Comparison of ENCODE assay signal across 13 mouse cellular contexts in the genomic region with DNA sequence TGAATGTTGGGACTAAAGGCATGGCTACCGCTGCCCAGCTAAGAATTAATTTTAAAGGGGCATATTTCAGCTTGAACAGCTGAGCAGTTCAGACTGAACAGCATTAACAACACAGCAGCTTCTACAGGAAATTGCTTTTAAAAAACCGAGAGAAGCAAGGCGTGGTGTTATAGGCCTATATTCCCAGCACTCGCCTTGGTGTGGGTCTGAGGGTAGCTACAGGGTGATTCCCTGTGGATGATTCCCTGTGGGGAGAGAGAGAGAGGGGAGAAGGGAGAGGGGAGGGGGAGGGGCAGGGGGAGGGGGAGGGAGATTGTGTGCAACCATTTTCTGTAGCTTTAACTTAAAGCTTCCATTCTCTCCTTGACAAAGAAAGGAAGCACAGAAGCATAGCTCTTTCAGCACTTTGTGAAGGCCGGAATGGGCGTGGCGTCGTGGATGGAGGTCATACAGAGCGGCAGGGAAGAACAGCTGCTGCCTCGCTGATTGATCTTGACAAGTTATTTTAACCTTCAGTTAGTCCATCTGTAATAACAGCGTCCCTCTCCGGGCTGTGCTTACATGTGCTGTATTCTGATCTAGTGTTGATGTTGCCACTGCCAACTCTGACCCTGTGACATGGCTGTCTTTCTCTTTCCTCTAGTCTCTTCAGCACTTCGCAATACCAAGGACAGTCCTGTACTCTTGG. TPM values are rescaled to one million over a fixed set of nuclear protein-coding genes. Genes with fewer than 3 reads are reported as not detected.
A peak's percentile ranks its signal among the peaks of the same experiment; 100 is the strongest.
DNase-seq lines count a peak whose midpoint lies in the region; ATAC-seq and TF ChIP-seq lines count a peak whose summit lies in the region.
"Had no signal": no experiment of that assay in that cellular context is flagged by ENCODE, and none has a peak within 500 bp of the region (broad histone marks: within the 10 kb centered on the region; RNA-seq: fewer than 3 reads in every experiment).

No protein-coding gene starts in this region.

- no peaks in the 10 kb centered on the region for H3K27me3 ChIP-seq in forebrain, embryonic 11.5 days (ENCODE audit: control insufficient read depth, insufficient read depth, low read length)
- no peaks in the 10 kb centered on the region for H3K27me3 ChIP-seq in forebrain, embryonic 16.5 days (replicated peaks; ENCODE audit: control insufficient read depth, insufficient read depth, low read length)
- no peaks in the 10 kb centered on the region for H3K27me3 ChIP-seq in ES-Bruce4 (ENCODE audit: control insufficient read depth, insufficient read depth, low read length, poor library complexity, severe bottlenecking)
- H3K27me3 ChIP-seq in midbrain, embryonic 11.5 days (ENCODE audit: control insufficient read depth, insufficient read depth, low read length): no peaks in the 10 kb centered on the region
- H3K27me3 ChIP-seq in liver, embryonic 11.5 days (replicated peaks; ENCODE audit: control insufficient read depth, insufficient read depth, low read length): no peaks in the 10 kb centered on the region
- H3K27me3 ChIP-seq: embryonic facial prominence, embryonic 13.5 days had no signal

- no peak overlapping the region for H3K4me3 ChIP-seq in forebrain, embryonic 11.5 days (ENCODE audit: low read depth, low read length)
- H3K4me3 ChIP-seq in forebrain, embryonic 16.5 days (replicated peaks; ENCODE audit: low read length): no peak overlapping the region
- H3K4me3 ChIP-seq in ES-Bruce4 (ENCODE audit: low read depth, low read length): peak overlapping the region; percentile 30; the same call in 1 of the 2 replicates
- H3K4me3 ChIP-seq in midbrain, embryonic 11.5 days (ENCODE audit: low read depth, low read length): no peak overlapping the region
- no peak overlapping the region for H3K4me3 ChIP-seq in liver, embryonic 11.5 days (ENCODE audit: low read depth, low read length)
- H3K4me3 ChIP-seq: embryonic facial prominence, embryonic 13.5 days had no signal

- no peak overlapping the region for H3K9ac ChIP-seq in forebrain, embryonic 11.5 days (ENCODE audit: low read length)
- no peak overlapping the region for H3K9ac ChIP-seq in forebrain, embryonic 16.5 days (replicated peaks; ENCODE audit: low read depth, low read length)
- no peak overlapping the region for H3K9ac ChIP-seq in ES-Bruce4 (ENCODE audit: low read depth, poor library complexity, severe bottlenecking)
- no peak overlapping the region for H3K9ac ChIP-seq in midbrain, embryonic 11.5 days (ENCODE audit: low read length)
- no peak overlapping the region for H3K9ac ChIP-seq in liver, embryonic 11.5 days (ENCODE audit: low read depth, low read length)
- H3K9ac ChIP-seq: embryonic facial prominence, embryonic 13.5 days; liver, postnatal 0 days had no signal

- H3K27ac ChIP-seq in forebrain, embryonic 11.5 days (ENCODE audit: low read depth, low read length): 0 out of 2 replicates have a peak overlapping the region, but pooled peaks have one; percentile 15
- H3K27ac ChIP-seq in forebrain, embryonic 16.5 days (ENCODE audit: low read length): no peak overlapping the region
- H3K27ac ChIP-seq in ES-Bruce4 (ENCODE audit: insufficient read depth, low read length): peak overlapping the region; percentile 42; the same call in 1 of the 2 replicates
- H3K27ac ChIP-seq in midbrain, embryonic 11.5 days (ENCODE audit: low read depth, low read length): no peak overlapping the region
- no peak overlapping the region for H3K27ac ChIP-seq in liver, embryonic 11.5 days (ENCODE audit: low read depth, low read length)
- H3K27ac ChIP-seq: embryonic facial prominence, embryonic 13.5 days had no signal

- 53% methylated on average over 13 of the region's 13 CpGs for WGBS in forebrain, embryonic 11.5 days
- 59% methylated on average over 13 of the region's 13 CpGs for WGBS in forebrain, embryonic 16.5 days
- WGBS in midbrain, embryonic 11.5 days: 55% methylated on average over 13 of the region's 13 CpGs
- WGBS in liver, embryonic 11.5 days: 69% methylated on average over 13 of the region's 13 CpGs

- no peak for TF ChIP-seq CTCF in ES-Bruce4 (IDR thresholded peaks at IDR 0.05; ENCODE audit: low read depth, low read length)

- H3K4me2 ChIP-seq in forebrain, embryonic 11.5 days (ENCODE audit: low read depth, low read length, severe bottlenecking): 0 out of 2 replicates have a peak overlapping the region, but pooled peaks have one; percentile 5
- H3K4me2 ChIP-seq in forebrain, embryonic 16.5 days (ENCODE audit: low read length): no peak overlapping the region
- no peak overlapping the region for H3K4me2 ChIP-seq in midbrain, embryonic 11.5 days
- H3K4me2 ChIP-seq in liver, embryonic 11.5 days: no peak overlapping the region
- H3K4me2 ChIP-seq: embryonic facial prominence, embryonic 13.5 days had no signal

- peak; percentile 57 for DNase-seq in forebrain, embryonic 11.5 days (ENCODE audit: low spot score)
- peak; percentile 52 for DNase-seq in embryo, embryonic 9.5 days (ENCODE audit: extremely low spot score)
- peak; percentile 92 for DNase-seq in midbrain, embryonic 11.5 days (ENCODE audit: low spot score, missing footprints)
- no peak for DNase-seq in natural killer cell, adult 2 months (ENCODE audit: low spot score in 2 of 2)
- no peak for DNase-seq in liver, embryonic 11.5 days (ENCODE audit: low spot score)
- DNase-seq in layer of hippocampus, adult 9-10 months (ENCODE audit: low spot score): no peak
- DNase-seq: layer of hippocampus, adult 9-11 months; liver, postnatal 0 days; right cerebral cortex, postnatal 4 days had no signal

- no peaks in the 10 kb centered on the region for H3K36me3 ChIP-seq in forebrain, embryonic 11.5 days (ENCODE audit: control insufficient read depth, insufficient read depth, low read length)
- no peaks in the 10 kb centered on the region for H3K36me3 ChIP-seq in forebrain, embryonic 16.5 days (ENCODE audit: control insufficient read depth, insufficient read depth)
- no peaks in the 10 kb centered on the region for H3K36me3 ChIP-seq in ES-Bruce4 (ENCODE audit: control insufficient read depth, insufficient read depth, low read length, poor library complexity, severe bottlenecking)
- no peaks in the 10 kb centered on the region for H3K36me3 ChIP-seq in midbrain, embryonic 11.5 days (ENCODE audit: control insufficient read depth, insufficient read depth, low read length)
- H3K36me3 ChIP-seq in liver, embryonic 11.5 days (ENCODE audit: control insufficient read depth, insufficient read depth, low read length): no peaks in the 10 kb centered on the region
- H3K36me3 ChIP-seq: embryonic facial prominence, embryonic 13.5 days had no signal

- peak; percentile 49; the same call in 1 of the 2 replicates for ATAC-seq in forebrain, embryonic 11.5 days (replicated peaks; ENCODE audit: low FRiP score)
- ATAC-seq in forebrain, embryonic 16.5 days: no peak
- ATAC-seq in midbrain, embryonic 11.5 days (ENCODE audit: low FRiP score): peak; percentile 72
- ATAC-seq in liver, embryonic 11.5 days (replicated peaks; ENCODE audit: low FRiP score): no peak
- ATAC-seq: liver, postnatal 0 days had no signal

- peak; percentile 81 for TF ChIP-seq EP300 in ES-Bruce4 (IDR thresholded peaks at IDR 0.05; ENCODE audit: insufficient read depth, low read depth, low read length)

- TF ChIP-seq POLR2A in ES-Bruce4 (IDR thresholded peaks at IDR 0.05; ENCODE audit: insufficient read depth, low read length): no peak

- no peaks in the 10 kb centered on the region for H3K4me1 ChIP-seq in forebrain, embryonic 11.5 days (replicated peaks; ENCODE audit: control insufficient read depth, insufficient read depth, low read length)
- no peaks in the 10 kb centered on the region for H3K4me1 ChIP-seq in forebrain, embryonic 16.5 days (replicated peaks; ENCODE audit: control insufficient read depth, insufficient read depth, low read length)
- H3K4me1 ChIP-seq in ES-Bruce4 (ENCODE audit: control insufficient read depth, insufficient read depth, low read length): peaks cover 2% of the 10 kb centered on the region
- 0 out of 2 replicates have a peak, but pooled peaks cover 4% of the 10 kb centered on the region for H3K4me1 ChIP-seq in midbrain, embryonic 11.5 days (ENCODE audit: control insufficient read depth, insufficient read depth, low read length)
- no peaks in the 10 kb centered on the region for H3K4me1 ChIP-seq in liver, embryonic 11.5 days (replicated peaks; ENCODE audit: control insufficient read depth, insufficient read depth, low read length)
- H3K4me1 ChIP-seq: embryonic facial prominence, embryonic 13.5 days had no signal

- no peaks in the 10 kb centered on the region for H3K9me3 ChIP-seq in forebrain, embryonic 11.5 days (ENCODE audit: control insufficient read depth, low read length)
- H3K9me3 ChIP-seq in forebrain, embryonic 16.5 days (ENCODE audit: control insufficient read depth, low read length): no peaks in the 10 kb centered on the region
- no peaks in the 10 kb centered on the region for H3K9me3 ChIP-seq in ES-Bruce4 (replicated peaks; ENCODE audit: control insufficient read depth, insufficient read depth, low read length, poor library complexity, severe bottlenecking)
- H3K9me3 ChIP-seq in midbrain, embryonic 11.5 days (ENCODE audit: control insufficient read depth, low read length): no peaks in the 10 kb centered on the region
- no peaks in the 10 kb centered on the region for H3K9me3 ChIP-seq in liver, embryonic 11.5 days (ENCODE audit: control insufficient read depth, low read length)
- H3K9me3 ChIP-seq: embryonic facial prominence, embryonic 13.5 days had no signal

RNA-seq across cellular contexts. Expression of gene Hrg, which starts 4.7 kb away (rescaled TPM):
- 0.32 TPM in 1 of 2 replicates, not detected in the other for polyA plus RNA-seq in forebrain, embryonic 11.5 days (2014; fragmentation: Nextera tagmentation; extraction: Ambion mirVana)
- not detected in 2 replicates for polyA plus RNA-seq in forebrain, embryonic 16.5 days (2015; fragmentation: Nextera tagmentation; extraction: Ambion mirVana)
- not detected in 2 replicates for polyA plus RNA-seq in ES-Bruce4 (2011; ENCODE audit: insufficient read depth, insufficient read length, low read depth, missing spikeins)
- 0.10 TPM in 1 of 2 replicates, not detected in the other for polyA plus RNA-seq in midbrain, embryonic 11.5 days (2014; fragmentation: Nextera tagmentation; extraction: Ambion mirVana)
- 0.22 TPM in 1 of 2 replicates, not detected in the other for polyA plus RNA-seq in liver, embryonic 11.5 days (2014; fragmentation: Nextera tagmentation; extraction: Ambion mirVana)
- polyA plus RNA-seq: embryonic facial prominence, embryonic 13.5 days; heart, embryonic 14.5 days had no signal

RNA-seq across cellular contexts. Expression of gene Fetub, which starts 37.4 kb away (rescaled TPM):
- polyA plus RNA-seq in forebrain, embryonic 11.5 days (2014; fragmentation: Nextera tagmentation; extraction: Ambion mirVana): not detected in 2 replicates
- not detected in 2 replicates for polyA plus RNA-seq in forebrain, embryonic 16.5 days (2015; fragmentation: Nextera tagmentation; extraction: Ambion mirVana)
- 2.2 TPM in 2 replicates for polyA plus RNA-seq in ES-Bruce4 (2011; ENCODE audit: insufficient read depth, insufficient read length, low read depth, missing spikeins)
- polyA plus RNA-seq in midbrain, embryonic 11.5 days (2014; fragmentation: Nextera tagmentation; extraction: Ambion mirVana): not detected in 2 replicates
- polyA plus RNA-seq in liver, embryonic 11.5 days (2014; fragmentation: Nextera tagmentation; extraction: Ambion mirVana): 0.22 and 0.69 TPM in 2 replicates
- polyA plus RNA-seq: heart, embryonic 14.5 days had no signal

Comparison
In these comparisons a context has a peak if more than half of its experiments do, and no peak if none do; other contexts are left out.
1. ATAC-seq: peak in forebrain, embryonic 11.5 days (single experiment) and midbrain, embryonic 11.5 days (single experiment); none in forebrain, embryonic 16.5 days (single experiment) and liver, embryonic 11.5 days (single experiment).
2. H3K27ac ChIP-seq: peak in forebrain, embryonic 11.5 days (single experiment) and ES-Bruce4 (single experiment); none in forebrain, embryonic 16.5 days (single experiment), midbrain, embryonic 11.5 days (single experiment) and liver, embryonic 11.5 days (single experiment).
3. DNase-seq: peak in forebrain, embryonic 11.5 days (single experiment), embryo, embryonic 9.5 days (single experiment) and midbrain, embryonic 11.5 days (single experiment); none in natural killer cell, adult 2 months (0 of 2), liver, embryonic 11.5 days (single experiment) and layer of hippocampus, adult 9-10 months (single experiment).